Mouse (Mus musculus) embryonic fibroblast, embryonic 13.5 days (primary cell): Measurements from ENCODE around the gene Tekt1. TPM values are rescaled to one million over a fixed set of nuclear protein-coding genes. Genes with fewer than 3 reads are reported as not detected.

Experiments used
- H3K27ac ChIP-seq: 2 replicates; pipeline ENCODE4 v1.5.1; 2012; ENCODE audit warnings: low read length, control low read depth, inconsistent platforms; ENCODE audit not compliant: insufficient read depth
- H3K4me1 ChIP-seq: 2 replicates; pipeline ENCODE4 v1.6.1; 2011; ENCODE audit warnings: low read length; ENCODE audit not compliant: control insufficient read depth, insufficient read depth
- H3K4me3 ChIP-seq: 2 replicates; pipeline ENCODE4 v1.5.1; 2011; ENCODE audit warnings: mild to moderate bottlenecking, control low read depth, low read length; ENCODE audit not compliant: insufficient read depth
- CTCF ChIP-seq: IDR thresholded peaks from 2 replicates; pipeline ENCODE4 v1.5.1; 2011; ENCODE audit warnings: mild to moderate bottlenecking, control low read depth, low read length, moderate library complexity, borderline replicate concordance; ENCODE audit not compliant: insufficient read depth
- POLR2A ChIP-seq: IDR thresholded peaks from 2 replicates; pipeline ENCODE4 v1.6.1; 2011; ENCODE audit warnings: low read depth, mild to moderate bottlenecking, control low read depth, low read length, moderate library complexity
- polyA plus RNA-seq: library from polyadenylated mRNA; stranded (reverse); fragments of >200 nt; gene quantifications from 2 replicates; pipeline ENCODE4 v1.2.4, GENCODE M21; 2011; ENCODE audit warnings: low read depth; ENCODE audit not compliant: missing spikeins, insufficient read length

The Tekt1 gene
- polyA plus RNA-seq, 1 experiment = not detected

DNA sequence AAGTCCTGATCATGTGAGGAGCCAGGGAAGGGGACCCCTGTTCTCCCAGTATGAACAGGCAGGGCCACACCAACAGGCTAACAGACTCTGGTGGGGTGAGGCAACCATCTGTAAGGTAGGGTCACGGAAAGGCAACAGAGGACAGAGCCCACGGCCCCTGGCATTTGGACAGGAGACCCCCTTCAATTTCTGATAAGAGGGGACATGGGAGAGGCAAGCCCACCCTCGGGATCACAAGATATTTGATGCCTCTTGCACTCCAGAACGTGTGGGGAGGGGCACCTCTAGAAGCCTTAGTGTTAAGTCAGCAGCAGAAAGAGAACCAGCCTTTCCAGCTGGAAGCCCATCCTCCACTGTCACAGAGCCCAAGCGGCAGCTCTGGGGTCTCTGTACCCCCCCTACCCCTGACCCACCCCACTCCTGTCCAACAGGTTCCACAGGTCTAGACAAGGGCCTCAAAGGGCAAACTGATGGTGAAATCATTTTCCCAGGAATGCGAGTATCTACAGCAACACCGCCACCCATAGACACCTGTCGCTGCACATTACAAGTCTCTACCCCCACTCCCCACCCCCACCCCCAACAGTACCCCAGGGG, 43.9 kb upstream of the Tekt1 start:
- no peak overlapping the region for H3K27ac ChIP-seq
- TF ChIP-seq CTCF (no peak), POLR2A (no peak)
- H3K4me3 ChIP-seq = no peak overlapping the region
- H3K4me1 ChIP-seq = peaks cover 5% of the 10 kb centered on the region; the same call in 1 of the 2 replicates

DNA sequence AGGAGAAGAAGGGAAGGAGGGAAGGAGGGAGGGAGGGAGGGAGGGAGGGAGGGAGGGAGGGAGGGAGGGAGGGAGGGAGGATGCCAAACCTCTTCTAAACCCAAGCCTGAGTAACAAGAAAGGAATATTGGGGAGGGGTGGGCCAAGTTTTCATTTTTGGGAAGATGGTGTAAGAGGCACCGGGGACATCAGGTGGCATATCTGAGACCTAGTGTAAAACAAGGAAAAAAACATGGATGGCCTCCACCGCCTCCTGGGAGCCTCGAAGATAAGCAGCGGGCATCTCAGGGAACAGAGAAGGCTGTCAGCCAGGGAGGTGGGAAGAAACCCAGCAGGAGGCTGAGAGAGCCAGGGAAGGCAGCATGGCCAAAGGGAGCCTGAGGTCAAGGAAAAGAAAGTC, 43.3 kb upstream of the Tekt1 start:
- Histone ChIP-seq H3K4me1 (no peaks in the 10 kb centered on the region), H3K4me3 (no peak overlapping the region), H3K27ac (no peak overlapping the region)
- TF ChIP-seq POLR2A (no peak), CTCF (no peak)

DNA sequence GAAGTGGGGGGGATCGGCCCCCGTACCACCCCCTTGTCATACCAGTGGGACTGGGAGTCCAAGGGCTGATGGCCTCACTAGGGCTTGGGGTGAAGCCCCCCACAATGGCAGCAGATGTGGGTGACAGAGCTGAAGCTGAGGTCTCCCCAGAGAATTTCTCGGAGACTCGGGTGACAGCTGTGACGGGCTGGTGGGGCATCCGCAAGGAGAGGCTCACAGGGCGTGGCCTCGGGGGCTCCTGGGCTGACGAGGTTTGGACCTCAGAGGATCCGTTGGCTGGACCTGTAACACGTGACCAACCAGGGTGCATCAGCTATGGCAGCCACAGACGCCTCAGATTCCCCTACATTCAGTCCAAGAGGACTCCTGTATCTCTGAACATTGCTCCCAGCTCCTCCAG, 40.7 kb upstream of the Tekt1 start:
- no peak for TF ChIP-seq POLR2A
- H3K4me1 ChIP-seq = no peaks in the 10 kb centered on the region
- H3K27ac ChIP-seq = no peak overlapping the region
- no peak overlapping the region for H3K4me3 ChIP-seq

DNA sequence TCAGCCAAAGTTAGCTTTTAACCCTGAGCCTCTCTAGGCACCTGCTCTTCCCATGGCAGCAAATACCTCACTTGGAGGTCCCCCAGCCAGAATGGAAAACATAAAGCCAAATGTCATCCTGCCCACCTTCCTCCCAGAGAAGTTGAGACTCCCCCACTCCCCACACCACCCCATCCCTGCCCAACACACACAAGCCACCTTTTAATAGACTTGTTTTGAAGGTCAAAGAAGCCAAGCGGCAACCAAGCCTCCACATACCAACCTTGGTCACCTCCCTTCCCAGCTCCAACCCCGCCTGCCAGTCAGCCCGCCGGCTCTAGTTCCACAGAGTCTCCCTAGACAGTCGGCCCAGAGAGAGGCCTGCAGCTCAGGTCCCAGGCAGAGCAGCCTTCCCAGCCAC, 39.8 kb upstream of the Tekt1 start:
- Histone ChIP-seq H3K4me3 (no peak overlapping the region), H3K4me1 (no peaks in the 10 kb centered on the region), H3K27ac (no peak overlapping the region)
- TF ChIP-seq POLR2A (no peak), CTCF (no peak)

DNA sequence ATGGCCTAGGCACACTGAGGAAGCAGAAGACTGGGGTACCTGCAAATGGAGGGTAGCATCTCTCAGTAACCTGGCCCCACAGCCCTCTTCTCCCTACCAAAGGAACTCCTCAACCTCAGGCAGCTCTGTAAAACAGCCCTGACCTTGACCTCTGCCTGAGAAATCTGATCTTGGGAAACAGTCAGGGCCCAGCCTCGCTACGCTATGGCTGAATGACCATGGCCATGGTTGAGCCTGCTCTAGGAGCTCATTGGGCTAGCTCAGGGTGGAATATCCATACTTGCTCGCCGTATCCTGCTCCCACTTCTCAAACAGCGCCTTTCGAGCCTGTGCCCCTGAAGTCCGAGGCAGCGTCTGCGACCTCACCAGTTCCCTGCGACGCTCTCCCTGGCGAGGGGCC, 38.8 kb upstream of the Tekt1 start:
- no peak overlapping the region for H3K4me3 ChIP-seq
- no peak overlapping the region for H3K27ac ChIP-seq
- no peaks in the 10 kb centered on the region for H3K4me1 ChIP-seq
- TF ChIP-seq POLR2A = no peak
- no peak for TF ChIP-seq CTCF

- no peak for TF ChIP-seq CTCF
- TF ChIP-seq POLR2A = no peak
- H3K4me3 ChIP-seq = no peak overlapping the region
- no peak overlapping the region for H3K27ac ChIP-seq
- no peaks in the 10 kb centered on the region for H3K4me1 ChIP-seq
These were observed 35.7 kb upstream of the Tekt1 start for GRCm38 (mm10) chr11:72397811-72398525.

- TF ChIP-seq POLR2A (no peak), CTCF (no peak)
- Histone ChIP-seq H3K4me1 (no peaks in the 10 kb centered on the region), H3K4me3 (no peak overlapping the region), H3K27ac (no peak overlapping the region)
These were observed 34.8 kb upstream of the Tekt1 start for GRCm38 (mm10) chr11:72397072-72397471.

DNA sequence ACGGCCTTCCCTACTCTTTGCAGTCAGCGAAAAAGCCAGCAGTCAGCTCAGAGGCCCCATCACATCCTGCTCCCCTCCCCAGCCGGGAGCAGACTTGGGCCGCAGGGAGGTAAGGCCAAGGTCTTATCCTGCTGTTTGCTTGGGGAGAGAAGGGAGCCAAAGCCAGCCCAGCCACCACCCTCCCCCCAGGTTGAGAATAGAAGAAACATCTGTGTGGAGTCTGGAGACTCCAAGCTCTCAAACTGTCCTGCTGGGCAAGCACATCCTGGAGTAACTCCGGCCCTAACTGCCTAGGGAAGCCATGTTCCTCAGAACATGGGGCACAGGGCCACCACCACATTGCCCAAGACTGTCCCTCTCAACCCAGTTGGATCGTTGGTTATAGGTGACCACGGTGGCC, 34.4 kb upstream of the Tekt1 start:
- H3K27ac ChIP-seq = no peak overlapping the region
- no peak overlapping the region for H3K4me3 ChIP-seq
- no peaks in the 10 kb centered on the region for H3K4me1 ChIP-seq
- TF ChIP-seq CTCF = no peak

GRCm38 (mm10) chr11:72395652-72396051, 33.4 kb upstream of the Tekt1 start:
- Histone ChIP-seq H3K4me3 (no peak overlapping the region), H3K27ac (no peak overlapping the region)

GRCm38 (mm10) chr11:72394694-72395093, 32.5 kb upstream of the Tekt1 start:
- no peak overlapping the region for H3K4me3 ChIP-seq
- no peaks in the 10 kb centered on the region for H3K4me1 ChIP-seq
- H3K27ac ChIP-seq = no peak overlapping the region
- TF ChIP-seq POLR2A (no peak), CTCF (no peak)

More at GRCm38 (mm10) chr11:72395652-72396051, 33.4 kb upstream of the Tekt1 start:
- H3K4me1 ChIP-seq = no peaks in the 10 kb centered on the region
- no peak for TF ChIP-seq CTCF

GRCm38 (mm10) chr11:72393669-72394068, 31.4 kb upstream of the Tekt1 start:
- TF ChIP-seq POLR2A (no peak), CTCF (no peak)
- H3K4me3 ChIP-seq = no peak overlapping the region
- H3K27ac ChIP-seq = no peak overlapping the region
- H3K4me1 ChIP-seq = no peaks in the 10 kb centered on the region
